Mouse (Mus musculus) megakaryocyte, embryonic 14.5 days (primary cell): ENCODE results near the gene Pafah2.

Source experiments
- FLI1 ChIP-seq: IDR thresholded peaks from 2 replicates; pipeline ENCODE4 v1.6.1; 2012; ENCODE audit warnings: low read length, inconsistent platforms, mixed read lengths
- GATA1 ChIP-seq: IDR thresholded peaks from 3 replicates; pipeline ENCODE4 v1.6.1; 2012; ENCODE audit warnings: mixed read lengths, low read length, inconsistent platforms, borderline replicate concordance

- TF ChIP-seq GATA1 (no peak), FLI1 (no peak)
Observed at GRCm38 (mm10) chr4:134371316-134371855, 24.7 kb upstream of the Pafah2 start.
